Mouse (Mus musculus) neural tube, embryonic 11.5 days (tissue): ENCODE measurements around the gene Gas6. TPM values are rescaled to one million over a fixed set of nuclear protein-coding genes. Genes with fewer than 3 reads are reported as not detected.

Experiments used
- ATAC-seq: fragments of 200-750 bp; cut with Nextera tagmentation; 2 replicates; pipeline ENCODE4 v1.8.0; 2017; ENCODE audit warnings: moderate number of reproducible peaks, mild to moderate bottlenecking, moderate TSS enrichment, moderate library complexity; ENCODE audit not compliant: insufficient read depth, low FRiP score, low TSS enrichment
- DNase-seq: peaks from one replicate; pipeline ENCODE4 v3.0.0-alpha.2; 2015; ENCODE audit warnings: low spot score
- H3K27ac ChIP-seq: fragments of 300-500 bp; sonication (generic); 2 replicates; pipeline ENCODE4 v1.5.1; 2014; ENCODE audit warnings: low read depth, mild to moderate bottlenecking, low read length
- H3K27me3 ChIP-seq: fragments of 300-500 bp; sonication (generic); 2 replicates; pipeline ENCODE4 v1.6.1; 2014; ENCODE audit warnings: mild to moderate bottlenecking, low read length, mixed read lengths; ENCODE audit not compliant: control insufficient read depth, insufficient read depth
- H3K36me3 ChIP-seq: fragments of 300-500 bp; sonication (generic); 2 replicates; pipeline ENCODE4 v1.6.1; 2014; ENCODE audit warnings: mild to moderate bottlenecking, low read length, moderate library complexity, mixed read lengths; ENCODE audit not compliant: control insufficient read depth, insufficient read depth
- H3K4me1 ChIP-seq: fragments of 300-500 bp; sonication (generic); 2 replicates; pipeline ENCODE4 v1.6.1; 2014; ENCODE audit warnings: low read length, mixed read lengths; ENCODE audit not compliant: control insufficient read depth, insufficient read depth
- H3K4me2 ChIP-seq: fragments of 300-500 bp; sonication (generic); 2 replicates; pipeline ENCODE4 v1.6.1; 2014; ENCODE audit warnings: low read depth, mild to moderate bottlenecking, moderate library complexity
- H3K4me3 ChIP-seq: fragments of 300-500 bp; sonication (generic); 2 replicates; pipeline ENCODE4 v1.5.1; 2014; ENCODE audit warnings: low read depth, low read length
- H3K9ac ChIP-seq: fragments of 300-500 bp; sonication (generic); 2 replicates; pipeline ENCODE4 v1.6.1; 2014; ENCODE audit warnings: mild to moderate bottlenecking, low read length
- H3K9me3 ChIP-seq: fragments of 300-500 bp; sonication (generic); 2 replicates; pipeline ENCODE4 v1.6.1; 2016; ENCODE audit warnings: low read length; ENCODE audit not compliant: control insufficient read depth
- WGBS: fragments of 180-500 bp; shearing (Covaris S2); extraction: QIAGEN DNeasy Blood & Tissue Kit; methylation state at CpG from one replicate; pipeline ENCODE4 v1.1.7; 2014; 5-methylcytosine and 5-hydroxymethylcytosine counted together
- polyA plus RNA-seq: library from polyadenylated mRNA; unstranded; fragments of >200 nt; fragmentation: Nextera tagmentation; extraction: Ambion mirVana; gene quantifications from 2 replicates; pipeline ENCODE4 v1.2.1, GENCODE M21; 2014

Gas6 gene
- polyA plus RNA-seq, 1 experiment from 2014 or later: 6.5 TPM

- 87% methylated on average over 2 of the region's 2 CpGs for WGBS
These were observed 56.8 kb downstream of the Gas6 start for GRCm38 (mm10) chr8:13437531-13437930.

GRCm38 (mm10) chr8:13436052-13436451 lies 58.2 kb downstream of the Gas6 start:
- no peak overlapping the region for H3K9ac ChIP-seq
- 16% methylated on average over 8 of the region's 8 CpGs for WGBS
- no peak overlapping the region for H3K27ac ChIP-seq
- no peaks in the 10 kb centered on the region for H3K9me3 ChIP-seq
- H3K4me2 ChIP-seq: no peak overlapping the region
- H3K27me3 ChIP-seq: peaks cover 17% of the 10 kb centered on the region
- DNase-seq (no peak), ATAC-seq (no peak)
- H3K4me1 ChIP-seq: no peaks in the 10 kb centered on the region
- no peaks in the 10 kb centered on the region for H3K36me3 ChIP-seq
- no peak overlapping the region for H3K4me3 ChIP-seq

More at GRCm38 (mm10) chr8:13437531-13437930, 56.8 kb downstream of the Gas6 start:
- Histone ChIP-seq H3K9me3 (no peaks in the 10 kb centered on the region), H3K27me3 (peaks cover 17% of the 10 kb centered on the region), H3K9ac (no peak overlapping the region), H3K36me3 (no peaks in the 10 kb centered on the region), H3K4me3 (no peak overlapping the region), H3K4me1 (no peaks in the 10 kb centered on the region), H3K27ac (no peak overlapping the region), H3K4me2 (no peak overlapping the region)
- no peak for DNase-seq
- ATAC-seq: no peak

GRCm38 (mm10) chr8:13434889-13435288 lies 59.4 kb downstream of the Gas6 start, which contains the start of gene Tmem255b:
Gene Tmem255b (plus strand): TSS chr8:13435189.
- H3K27me3 ChIP-seq: peaks cover 17% of the 10 kb centered on the region

GRCm38 (mm10) chr8:13433130-13433529 lies 61.2 kb downstream of the Gas6 start:
- no peak overlapping the region for H3K9ac ChIP-seq
- H3K4me2 ChIP-seq: no peak overlapping the region
- no peak overlapping the region for H3K4me3 ChIP-seq
- H3K27me3 ChIP-seq: peaks cover 17% of the 10 kb centered on the region
- H3K36me3 ChIP-seq: no peaks in the 10 kb centered on the region
- H3K9me3 ChIP-seq: no peaks in the 10 kb centered on the region
- 91% methylated on average over 5 of the region's 5 CpGs for WGBS
- DNase-seq (no peak), ATAC-seq (no peak)
- H3K27ac ChIP-seq: no peak overlapping the region
- H3K4me1 ChIP-seq: no peaks in the 10 kb centered on the region

More at GRCm38 (mm10) chr8:13434889-13435288, 59.4 kb downstream of the Gas6 start, which contains the start of gene Tmem255b:
- Histone ChIP-seq H3K36me3 (no peaks in the 10 kb centered on the region), H3K4me3 (no peak within 1 kb of the TSS), H3K27ac (no peak within 1 kb of the TSS), H3K4me1 (no peaks in the 10 kb centered on the region), H3K9ac (no peak within 1 kb of the TSS), H3K4me2 (no peak within 1 kb of the TSS), H3K9me3 (no peaks in the 10 kb centered on the region)
- ATAC-seq (no peak), DNase-seq (no peak)
- 27% methylated on average over 10 of the region's 10 CpGs for WGBS

GRCm38 (mm10) chr8:13430866-13431265 lies 63.4 kb downstream of the Gas6 start:
- no peak overlapping the region for H3K27ac ChIP-seq
- DNase-seq (no peak), ATAC-seq (no peak)
- H3K4me3 ChIP-seq: no peak overlapping the region
- no peaks in the 10 kb centered on the region for H3K36me3 ChIP-seq
- no peak overlapping the region for H3K4me2 ChIP-seq
- H3K9ac ChIP-seq: no peak overlapping the region
- peaks cover 11% of the 10 kb centered on the region for H3K27me3 ChIP-seq
- no peaks in the 10 kb centered on the region for H3K4me1 ChIP-seq
- H3K9me3 ChIP-seq: no peaks in the 10 kb centered on the region

- H3K27me3 ChIP-seq: peaks cover 8% of the 10 kb centered on the region
- ATAC-seq (no peak), DNase-seq (no peak)
- WGBS: 85% methylated on average over 7 of the region's 7 CpGs
- H3K4me1 ChIP-seq: no peaks in the 10 kb centered on the region
- H3K36me3 ChIP-seq: no peaks in the 10 kb centered on the region
- H3K4me2 ChIP-seq: no peak overlapping the region
- no peak overlapping the region for H3K9ac ChIP-seq
- H3K27ac ChIP-seq: no peak overlapping the region
- no peak overlapping the region for H3K4me3 ChIP-seq
- no peaks in the 10 kb centered on the region for H3K9me3 ChIP-seq
These were observed 63.9 kb downstream of the Gas6 start for GRCm38 (mm10) chr8:13430412-13430811.

GRCm38 (mm10) chr8:13428156-13428555 lies 66.1 kb downstream of the Gas6 start:
- Histone ChIP-seq H3K27ac (no peak overlapping the region), H3K27me3 (no peaks in the 10 kb centered on the region), H3K36me3 (no peaks in the 10 kb centered on the region), H3K9me3 (no peaks in the 10 kb centered on the region), H3K4me3 (no peak overlapping the region), H3K9ac (no peak overlapping the region), H3K4me1 (no peaks in the 10 kb centered on the region), H3K4me2 (no peak overlapping the region)
- WGBS: 86% methylated on average over 9 of the region's 9 CpGs
- no peak for DNase-seq
- no peak for ATAC-seq

GRCm38 (mm10) chr8:13427351-13427750 lies 66.9 kb downstream of the Gas6 start:
- Histone ChIP-seq H3K9ac (no peak overlapping the region), H3K4me3 (no peak overlapping the region), H3K4me2 (no peak overlapping the region), H3K27me3 (no peaks in the 10 kb centered on the region), H3K36me3 (no peaks in the 10 kb centered on the region), H3K4me1 (no peaks in the 10 kb centered on the region), H3K27ac (no peak overlapping the region), H3K9me3 (no peaks in the 10 kb centered on the region)
- DNase-seq: no peak
- 79% methylated on average over 6 of the region's 6 CpGs for WGBS
- no peak for ATAC-seq

- DNase-seq (no peak), ATAC-seq (no peak)
- no peaks in the 10 kb centered on the region for H3K27me3 ChIP-seq
- no peak overlapping the region for H3K4me3 ChIP-seq
- H3K4me2 ChIP-seq: no peak overlapping the region
- no peak overlapping the region for H3K9ac ChIP-seq
- H3K27ac ChIP-seq: no peak overlapping the region
- H3K9me3 ChIP-seq: no peaks in the 10 kb centered on the region
- 90% methylated on average over 6 of the region's 6 CpGs for WGBS
- H3K4me1 ChIP-seq: no peaks in the 10 kb centered on the region
- H3K36me3 ChIP-seq: no peaks in the 10 kb centered on the region
These were observed 73.3 kb downstream of the Gas6 start for GRCm38 (mm10) chr8:13420970-13421369.
